Mouse (Mus musculus): ENCODE results near the gene Zfp553.

Gene Zfp553

GRCm38 (mm10) chr7:127212432-127213250, 20.2 kb upstream of the Zfp553 start:
- peak; percentile 4 for DNase-seq

GRCm38 (mm10) chr7:127213485-127213884, 19.4 kb upstream of the Zfp553 start:
- DNase-seq, result peak; percentile 50

- no peak for DNase-seq
Measured at GRCm38 (mm10) chr7:127213930-127214329, 18.9 kb upstream of the Zfp553 start.

- DNase-seq, result peak; percentile 40
Measured at GRCm38 (mm10) chr7:127214521-127214920, 18.3 kb upstream of the Zfp553 start.

- peak; percentile 76 for DNase-seq
Measured at GRCm38 (mm10) chr7:127214981-127215871, 17.6 kb upstream of the Zfp553 start.

GRCm38 (mm10) chr7:127216307-127216706, 16.6 kb upstream of the Zfp553 start:
- DNase-seq, result no peak

- peak; percentile 7 for DNase-seq
Measured at GRCm38 (mm10) chr7:127217475-127217874, 15.4 kb upstream of the Zfp553 start.

GRCm38 (mm10) chr7:127217901-127218642, 14.8 kb upstream of the Zfp553 start:
- DNase-seq, result no peak

- no peak for DNase-seq
Measured at GRCm38 (mm10) chr7:127218670-127219069, 14.2 kb upstream of the Zfp553 start.

GRCm38 (mm10) chr7:127220440-127220839, 12.4 kb upstream of the Zfp553 start:
- DNase-seq, result no peak

GRCm38 (mm10) chr7:127223106-127223505, 9.8 kb upstream of the Zfp553 start:
- no peak for DNase-seq

GRCm38 (mm10) chr7:127223515-127224478, 9.1 kb upstream of the Zfp553 start:
- no peak for DNase-seq

- DNase-seq, result no peak
Measured at GRCm38 (mm10) chr7:127224616-127225015, 8.2 kb upstream of the Zfp553 start.

GRCm38 (mm10) chr7:127225147-127225995, 7.5 kb upstream of the Zfp553 start:
- no peak for DNase-seq

- DNase-seq, result peak; percentile 83
Measured at GRCm38 (mm10) chr7:127228615-127229303, 4.1 kb upstream of the Zfp553 start.

- DNase-seq, result no peak
Measured at GRCm38 (mm10) chr7:127231376-127231775, 1.5 kb upstream of the Zfp553 start.

- DNase-seq, result no peak
Measured at GRCm38 (mm10) chr7:127231826-127232621, 837 bp upstream of the Zfp553 start.

- no peak for DNase-seq
Measured at GRCm38 (mm10) chr7:127233368-127233749, 498 bp downstream of the Zfp553 start.

GRCm38 (mm10) chr7:127233765-127234164, 904 bp downstream of the Zfp553 start:
- no peak for DNase-seq

Data from kidney, postnatal 14 days (tissue).